Mouse (Mus musculus): ENCODE results near the gene Arhgdia.

DNA sequence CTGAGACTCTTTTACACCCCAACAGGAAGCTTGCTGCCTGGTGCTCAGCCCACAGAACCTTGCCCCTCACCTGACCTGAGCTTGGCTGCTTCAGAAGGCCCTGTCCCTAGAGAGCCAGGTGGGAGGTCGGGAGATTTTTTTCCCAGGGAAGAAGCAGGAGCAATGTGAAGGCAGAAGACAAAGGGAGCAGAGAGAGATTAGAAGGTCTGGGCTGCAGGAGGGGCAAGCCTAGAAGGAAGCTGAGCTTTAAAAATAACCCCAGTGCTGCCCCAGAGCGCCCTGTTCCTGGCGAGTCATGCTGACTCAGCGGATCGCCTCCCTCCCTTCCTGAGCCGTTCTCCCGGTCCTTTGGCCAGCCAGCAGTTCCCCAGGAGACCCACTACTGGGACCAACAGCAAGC is 48.5 kb upstream of the Arhgdia start:
- TF ChIP-seq CTCF (IDR thresholded peaks at IDR 0.05; ENCODE audit: borderline replicate concordance, insufficient read depth, low read length), result no peak
- no peak for TF ChIP-seq POLR2A (IDR thresholded peaks at IDR 0.05; ENCODE audit: low read depth, low read length)

Data from embryonic fibroblast, embryonic 13.5 days (primary cell).